In genomic region chr5:135264548-135264947, GRCm38 (mm10) we compare ENCODE assay signal across 9 mouse cellular contexts. TPM values are rescaled to one million over a fixed set of nuclear protein-coding genes. Genes with fewer than 3 reads are reported as not detected.
A peak's percentile ranks its signal among the peaks of the same experiment; 100 is the strongest.
DNase-seq lines count a peak whose midpoint lies in the region; ATAC-seq and TF ChIP-seq lines count a peak whose summit lies in the region.
"Had no signal": no experiment of that assay in that cellular context is flagged by ENCODE, and none has a peak within 500 bp of the region (broad histone marks: within the 10 kb centered on the region; RNA-seq: fewer than 3 reads in every experiment).

No protein-coding gene starts in this region.

- H3K4me1 ChIP-seq in kidney, adult 2 months (ENCODE audit: control insufficient read depth, insufficient read depth, low read length) = no peaks in the 10 kb centered on the region
- H3K4me1 ChIP-seq in limb, embryonic 15.5 days = peaks cover 30% of the 10 kb centered on the region
- H3K4me1 ChIP-seq in neural tube, embryonic 15.5 days = peaks cover 12% of the 10 kb centered on the region

- peak; percentile 75 for ATAC-seq in limb, embryonic 15.5 days (ENCODE audit: insufficient number of reproducible peaks, low FRiP score, low TSS enrichment, low read depth)
- peak; percentile 47; the same call in 1 of the 2 replicates for ATAC-seq in neural tube, embryonic 15.5 days (ENCODE audit: low FRiP score)
- ATAC-seq in erythroid progenitor cell, adult 5-6 weeks (replicated peaks; ENCODE audit: low FRiP score, poor library complexity, severe bottlenecking) = no peak
- ATAC-seq: Patski had no signal

- no peak for TF ChIP-seq CTCF in kidney, adult 2 months (conservative IDR thresholded peaks at IDR 0.05; ENCODE audit: insufficient read depth, insufficient read length, low read depth, low read length)

- no peak for TF ChIP-seq POLR2A in kidney, adult 2 months (IDR thresholded peaks at IDR 0.05; ENCODE audit: low read depth, low read length)

- no peaks in the 10 kb centered on the region for H3K36me3 ChIP-seq in kidney, adult 2 months (ENCODE audit: control insufficient read depth, insufficient read depth, low read length)
- no peaks in the 10 kb centered on the region for H3K36me3 ChIP-seq in limb, embryonic 15.5 days
- no peaks in the 10 kb centered on the region for H3K36me3 ChIP-seq in neural tube, embryonic 15.5 days

- no peak overlapping the region for H3K4me3 ChIP-seq in kidney, adult 2 months (ENCODE audit: insufficient read depth, low read depth, low read length)
- H3K4me3 ChIP-seq in limb, embryonic 15.5 days = no peak overlapping the region
- no peak overlapping the region for H3K4me3 ChIP-seq in neural tube, embryonic 15.5 days (replicated peaks)

- WGBS in kidney, adult 2 months = 40% methylated on average over 9 of the region's 9 CpGs
- 41% methylated on average over 9 of the region's 9 CpGs for WGBS in limb, embryonic 15.5 days
- WGBS in neural tube, embryonic 15.5 days = 49% methylated on average over 9 of the region's 9 CpGs

- peak overlapping the region; percentile 12; the same call in 1 of the 2 replicates for H3K4me2 ChIP-seq in limb, embryonic 15.5 days
- H3K4me2 ChIP-seq in neural tube, embryonic 15.5 days = peak overlapping the region; percentile 30

- no peaks in the 10 kb centered on the region for H3K9me3 ChIP-seq in limb, embryonic 15.5 days
- H3K9me3 ChIP-seq in neural tube, embryonic 15.5 days (replicated peaks) = no peaks in the 10 kb centered on the region

- no peaks in the 10 kb centered on the region for H3K27me3 ChIP-seq in kidney, adult 2 months (replicated peaks; ENCODE audit: control insufficient read depth, insufficient read depth, low read length)
- no peaks in the 10 kb centered on the region for H3K27me3 ChIP-seq in limb, embryonic 15.5 days
- H3K27me3 ChIP-seq in neural tube, embryonic 15.5 days (replicated peaks) = no peaks in the 10 kb centered on the region
- H3K27me3 ChIP-seq: Patski had no signal

- DNase-seq in kidney, adult 2 months = peak; percentile 19
- DNase-seq in kidney, adult 18-20 months = no peak
- DNase-seq in forelimb bud, embryonic 11.5 days (ENCODE audit: low read depth, low spot score) = peak; percentile 43
- no peak for DNase-seq in cerebellum, adult 11 months
- DNase-seq in cerebellum, postnatal 4 days (ENCODE audit: low spot score in 2 of 2) = no peak

- no peak overlapping the region for H3K9ac ChIP-seq in limb, embryonic 15.5 days
- H3K9ac ChIP-seq in neural tube, embryonic 15.5 days (replicated peaks) = no peak overlapping the region

- H3K27ac ChIP-seq in kidney, adult 2 months (ENCODE audit: insufficient read depth, low read depth, low read length) = no peak overlapping the region
- H3K27ac ChIP-seq in limb, embryonic 15.5 days = peak overlapping the region; percentile 88
- peak overlapping the region; percentile 77 for H3K27ac ChIP-seq in neural tube, embryonic 15.5 days (replicated peaks)

RNA-seq across cellular contexts. Expression of gene Fzd9, which starts 13.5 kb away (rescaled TPM):
- 0.67 and 0.83 TPM in 2 replicates for polyA plus RNA-seq in kidney, adult 2 months (2012; rRNA removed)
- 18.6 and 23.3 TPM in 2 replicates for polyA plus RNA-seq in limb, embryonic 15.5 days (2015; fragmentation: Nextera tagmentation; extraction: Ambion mirVana)
- 11.0 and 14.8 TPM in 2 replicates for polyA plus RNA-seq in neural tube, embryonic 15.5 days (2015; fragmentation: Nextera tagmentation; extraction: Ambion mirVana)
- not detected in 2 replicates for total RNA-seq in erythroid progenitor cell, adult 5-6 weeks (2015; ENCODE audit: low replicate concordance)
- total RNA-seq in erythroid progenitor cell, adult 5-6 weeks (2017; ENCODE audit: low replicate concordance) = not detected in 2 replicates

Comparison
In these comparisons a context has a peak if more than half of its experiments do, and no peak if none do; other contexts are left out.
1. DNase-seq: peak in kidney, adult 2 months (single experiment) and forelimb bud, embryonic 11.5 days (single experiment); none in kidney, adult 18-20 months (single experiment), cerebellum, adult 11 months (single experiment) and cerebellum, postnatal 4 days (0 of 2).